Mouse (Mus musculus) heart, embryonic 12.5 days (tissue): ENCODE measurements around the gene Gm9887. TPM values are rescaled to one million over a fixed set of nuclear protein-coding genes. Genes with fewer than 3 reads are reported as not detected.
"Not testable (repeated sequence)": the region's sequence is repeated elsewhere in the genome, so short reads cannot be mapped to it uniquely, and the experiment has no call there.

ENCODE experiments used
- ATAC-seq: fragments of 200-750 bp; cut with Nextera tagmentation; 2 replicates; pipeline ENCODE4 v1.8.0; 2017; ENCODE audit warnings: moderate TSS enrichment, moderate library complexity; ENCODE audit not compliant: insufficient number of reproducible peaks, low FRiP score
- H3K27ac ChIP-seq: fragments of 300-500 bp; sonication (generic); 2 replicates; pipeline ENCODE4 v1.5.1; 2016; ENCODE audit warnings: mild to moderate bottlenecking, moderate library complexity; ENCODE audit not compliant: poor library complexity, severe bottlenecking
- H3K27me3 ChIP-seq: fragments of 300-500 bp; sonication (generic); replicated peaks from 2 replicates; pipeline ENCODE4 v1.6.1; 2016; ENCODE audit warnings: mild to moderate bottlenecking, moderate library complexity
- H3K36me3 ChIP-seq: fragments of 300-500 bp; sonication (generic); 2 replicates; pipeline ENCODE4 v1.6.1; 2016; ENCODE audit warnings: mild to moderate bottlenecking, moderate library complexity
- H3K4me1 ChIP-seq: fragments of 300-500 bp; sonication (generic); replicated peaks from 2 replicates; pipeline ENCODE4 v1.6.1; 2016; ENCODE audit warnings: mild to moderate bottlenecking
- H3K4me2 ChIP-seq: fragments of 300-500 bp; sonication (generic); 2 replicates; pipeline ENCODE4 v1.6.1; 2016; ENCODE audit warnings: mild to moderate bottlenecking, moderate library complexity
- H3K4me3 ChIP-seq: fragments of 300-500 bp; sonication (generic); 2 replicates; pipeline ENCODE4 v1.5.1; 2016; ENCODE audit warnings: mild to moderate bottlenecking
- H3K9ac ChIP-seq: fragments of 300-500 bp; sonication (generic); 2 replicates; pipeline ENCODE4 v1.6.1; 2016; ENCODE audit warnings: mild to moderate bottlenecking, moderate library complexity
- H3K9me3 ChIP-seq: fragments of 300-500 bp; sonication (generic); replicated peaks from 2 replicates; pipeline ENCODE4 v1.6.1; 2016; ENCODE audit warnings: mild to moderate bottlenecking, moderate library complexity
- WGBS: fragments of 180-500 bp; shearing (Covaris S2); methylation state at CpG from one replicate; pipeline ENCODE4 v1.1.7; 2016; 5-methylcytosine and 5-hydroxymethylcytosine counted together
- polyA plus RNA-seq: library from polyadenylated mRNA; unstranded; fragments of >200 nt; fragmentation: Nextera tagmentation; extraction: Ambion mirVana; gene quantifications from 2 replicates; pipeline ENCODE4 v1.2.1, GENCODE M21; 2016

The Gm9887 gene
- polyA plus RNA-seq, 1 experiment from 2014 or later = 2.4 TPM

DNA sequence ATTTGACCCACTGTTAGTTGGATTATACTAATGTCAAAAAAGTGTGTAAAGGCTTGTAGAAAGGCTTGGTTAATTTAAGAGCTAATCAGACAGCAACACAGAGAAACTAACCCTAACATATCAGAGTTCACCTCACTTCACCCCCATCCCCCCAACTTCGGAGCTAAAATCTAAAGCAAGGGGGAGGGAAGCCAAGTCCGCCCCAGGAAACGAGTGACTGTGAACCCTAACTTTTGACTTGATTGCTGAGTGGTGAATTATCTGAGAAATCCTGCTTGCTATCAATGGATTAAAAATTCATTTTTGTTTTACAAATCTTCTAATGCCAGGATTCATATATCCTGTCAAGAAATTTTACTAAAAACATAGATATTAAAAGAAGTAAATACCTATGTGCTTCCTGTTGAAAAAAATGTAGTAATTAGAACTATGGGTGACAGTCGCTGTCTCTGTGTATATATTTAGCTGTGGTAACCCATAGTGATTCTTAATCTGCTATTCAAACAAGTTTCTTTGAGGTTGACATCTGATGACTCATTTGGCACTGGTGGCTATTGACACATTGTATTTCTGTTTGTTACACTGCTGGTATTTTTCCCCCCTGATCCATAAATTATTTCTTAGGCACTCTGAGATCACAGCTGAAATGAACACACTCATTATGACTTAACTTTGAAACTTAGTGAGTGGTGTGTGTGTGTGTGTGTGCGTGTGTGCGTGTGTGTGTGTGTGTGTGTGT, 13.5 kb upstream of the Gm9887 start:
- Histone ChIP-seq H3K4me1 (peaks cover 9% of the 10 kb centered on the region), H3K27ac (no peak overlapping the region), H3K9me3 (no peaks in the 10 kb centered on the region), H3K27me3 (no peaks in the 10 kb centered on the region), H3K4me2 (no peak overlapping the region), H3K9ac (no peak overlapping the region), H3K4me3 (no peak overlapping the region), H3K36me3 (no peaks in the 10 kb centered on the region)
- WGBS = 67% methylated on average over 6 of the region's 6 CpGs
- no peak for ATAC-seq

DNA sequence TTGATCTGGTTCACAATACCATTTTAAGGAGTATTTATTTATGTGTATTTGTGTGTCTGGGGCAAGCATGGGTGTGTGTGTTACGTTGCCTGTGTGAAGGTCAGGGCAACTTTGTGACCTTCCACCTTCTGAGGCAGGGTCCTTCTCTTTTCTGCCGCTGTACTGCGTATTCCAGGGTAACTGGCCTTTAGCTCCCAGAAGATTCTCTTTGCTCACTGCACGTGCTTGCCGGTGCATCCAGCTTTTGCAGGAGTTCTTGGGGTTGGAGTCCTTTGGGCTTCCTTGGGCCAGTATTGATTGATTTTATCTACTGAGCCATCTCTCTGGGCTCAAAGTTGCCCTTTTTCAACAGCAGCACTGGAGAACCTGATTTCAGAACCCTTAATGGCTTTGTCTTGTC, 12.3 kb upstream of the Gm9887 start:
- H3K4me3 ChIP-seq = no peak overlapping the region
- no peaks in the 10 kb centered on the region for H3K36me3 ChIP-seq
- no peak overlapping the region for H3K9ac ChIP-seq
- H3K9me3 ChIP-seq = no peaks in the 10 kb centered on the region
- no peaks in the 10 kb centered on the region for H3K27me3 ChIP-seq
- H3K4me2 ChIP-seq = no peak overlapping the region
- 93% methylated on average over 5 of the region's 5 CpGs for WGBS
- H3K4me1 ChIP-seq = peaks cover 9% of the 10 kb centered on the region
- H3K27ac ChIP-seq = no peak overlapping the region
- no peak for ATAC-seq

DNA sequence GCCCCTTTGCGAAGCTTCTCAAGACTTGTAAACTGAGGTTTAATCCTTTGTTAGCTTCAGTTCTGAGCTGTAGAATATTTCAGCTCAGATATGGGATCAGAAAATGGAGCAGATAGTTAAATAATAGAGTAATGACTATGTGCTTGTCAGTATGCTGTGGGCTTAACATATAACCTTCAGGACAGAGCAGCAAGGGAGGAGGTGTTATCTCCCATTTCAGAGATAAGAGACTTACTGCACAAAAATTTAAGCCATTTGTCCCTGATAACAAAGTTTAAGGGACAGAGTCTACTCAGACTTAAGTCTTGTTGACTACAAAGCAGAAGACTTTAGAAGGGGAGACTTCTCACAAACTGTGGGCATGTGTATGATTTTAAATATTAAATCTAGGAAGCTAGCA, 10.6 kb upstream of the Gm9887 start:
- H3K4me1 ChIP-seq = peaks cover 13% of the 10 kb centered on the region
- no peak for ATAC-seq
- 0 out of 2 replicates have a peak overlapping the region, but pooled peaks have one; percentile 26 for H3K27ac ChIP-seq
- no peaks in the 10 kb centered on the region for H3K9me3 ChIP-seq
- no peak overlapping the region for H3K4me3 ChIP-seq
- H3K4me2 ChIP-seq = no peak overlapping the region
- H3K36me3 ChIP-seq = no peaks in the 10 kb centered on the region
- WGBS = 74% methylated on average over 1 of the region's 1 CpGs
- no peak overlapping the region for H3K9ac ChIP-seq
- H3K27me3 ChIP-seq = no peaks in the 10 kb centered on the region

DNA sequence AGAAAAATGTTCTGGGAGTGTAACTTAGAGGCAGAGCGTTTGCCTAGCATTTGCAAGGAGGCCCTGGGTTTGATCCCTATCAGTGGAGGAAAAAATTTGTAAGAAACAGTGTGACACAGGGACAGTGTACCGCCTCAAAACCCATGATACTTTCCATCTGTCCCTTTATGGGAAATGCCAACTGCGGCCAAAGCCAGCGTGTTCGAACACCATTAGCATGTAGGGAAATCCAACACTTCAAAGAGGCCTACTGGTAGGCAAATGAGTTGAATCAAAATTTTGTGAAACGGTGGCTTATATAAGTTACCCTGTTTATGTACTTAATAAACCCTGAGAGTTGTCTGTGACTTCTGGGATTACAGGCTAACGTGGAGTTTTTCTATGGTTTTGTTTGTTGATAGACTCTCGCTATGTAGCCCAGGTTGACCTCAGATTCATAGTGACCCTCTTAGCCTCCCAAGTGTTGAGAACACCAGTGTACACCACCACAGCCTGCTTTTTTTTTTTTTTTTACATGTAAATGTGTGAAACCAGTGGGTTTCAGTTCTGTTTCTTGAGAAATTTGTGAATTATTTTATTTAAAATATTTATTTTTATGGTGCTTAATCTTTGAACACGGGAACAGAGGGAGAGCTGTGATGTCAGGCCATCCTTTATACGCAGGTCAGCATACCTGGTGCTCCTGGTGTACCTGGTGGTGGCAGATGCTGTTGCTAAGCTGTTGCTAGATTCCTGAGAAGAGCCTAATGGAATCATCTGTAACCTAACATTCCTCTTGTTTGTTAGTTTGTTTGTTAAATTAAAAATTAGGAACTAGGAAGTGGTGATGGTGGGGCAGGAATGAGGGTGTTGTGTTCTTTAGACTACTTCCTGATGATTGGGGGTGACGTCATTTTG, 6.5 kb upstream of the Gm9887 start:
- peaks cover 24% of the 10 kb centered on the region for H3K4me1 ChIP-seq
- H3K27me3 ChIP-seq = no peaks in the 10 kb centered on the region
- H3K9me3 ChIP-seq = no peaks in the 10 kb centered on the region
- H3K4me2 ChIP-seq = no peak overlapping the region
- H3K4me3 ChIP-seq = no peak overlapping the region
- H3K36me3 ChIP-seq = 0 out of 2 replicates have a peak, but pooled peaks cover 4% of the 10 kb centered on the region
- H3K9ac ChIP-seq = 0 out of 2 replicates have a peak overlapping the region, but pooled peaks have one; percentile 0
- H3K27ac ChIP-seq = peak overlapping the region; percentile 3; the same call in 1 of the 2 replicates
- 82% methylated on average over 11 of the region's 11 CpGs for WGBS
- ATAC-seq = no peak

DNA sequence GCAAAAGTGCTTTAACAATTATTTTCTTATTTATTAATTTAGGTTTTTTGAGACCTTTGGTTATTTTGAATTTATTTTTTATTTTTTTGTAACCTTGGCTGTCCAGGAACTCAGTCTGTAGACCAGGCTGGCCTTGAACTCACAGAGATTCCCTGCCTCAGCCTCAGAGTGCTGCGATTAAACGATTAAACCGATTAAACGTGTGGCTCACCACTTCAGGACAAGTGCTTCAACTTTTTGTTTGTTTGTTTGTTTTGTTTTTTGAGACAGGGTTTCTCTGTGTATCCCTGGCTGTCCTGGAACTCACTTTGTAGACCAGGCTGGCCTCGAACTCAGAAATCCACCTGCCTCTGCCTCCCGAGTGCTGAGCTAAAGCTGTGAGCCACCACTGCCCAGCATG, 5.4 kb upstream of the Gm9887 start:
- H3K36me3 ChIP-seq = peaks cover 11% of the 10 kb centered on the region; the same call in 1 of the 2 replicates
- H3K27me3 ChIP-seq, H3K9ac ChIP-seq, ATAC-seq, H3K4me3 ChIP-seq, H3K4me2 ChIP-seq, H3K9me3 ChIP-seq, H3K27ac ChIP-seq: not testable (repeated sequence)
- peaks cover 18% of the 10 kb centered on the region for H3K4me1 ChIP-seq
- 96% methylated on average over 6 of the region's 6 CpGs for WGBS

DNA sequence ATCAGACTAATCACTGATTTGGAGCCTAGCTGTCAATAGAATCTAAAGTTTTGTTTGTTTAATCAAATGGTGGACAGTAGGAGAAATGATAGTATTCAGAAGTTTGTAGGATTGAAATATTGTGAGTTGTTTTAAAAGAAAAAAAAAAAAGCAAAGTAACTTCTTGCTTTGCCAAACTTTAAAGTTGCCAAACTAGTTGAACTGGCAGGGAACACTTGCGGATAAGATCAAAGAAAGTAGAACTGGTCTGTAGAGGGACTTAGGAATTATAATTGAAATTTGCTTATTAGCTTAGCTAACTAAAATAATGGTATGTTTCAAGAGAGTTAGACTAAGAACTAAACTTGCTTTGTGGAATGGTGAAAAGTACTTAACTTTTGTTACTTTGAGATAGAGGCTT, 4.9 kb upstream of the Gm9887 start:
- WGBS = 98% methylated on average over 1 of the region's 1 CpGs

DNA sequence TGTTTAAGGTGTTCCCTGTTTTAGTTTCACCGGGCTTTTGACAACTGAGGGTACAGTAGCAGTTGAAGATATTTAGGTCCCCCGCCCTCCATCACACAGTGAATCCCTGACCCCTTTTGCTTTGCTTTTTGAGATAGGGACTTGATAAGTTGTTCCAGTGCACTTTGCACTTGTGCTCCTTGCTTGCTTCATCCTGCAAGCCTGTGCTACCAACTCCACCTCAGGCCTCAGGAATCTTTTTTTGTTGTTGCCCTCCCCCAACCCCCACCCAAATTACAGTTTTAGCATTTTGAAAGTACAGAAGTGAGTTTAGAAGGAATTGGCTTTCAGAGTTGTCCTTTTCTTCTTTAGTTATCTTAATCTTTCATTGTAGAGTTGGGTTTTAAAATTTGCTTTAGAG, 3.9 kb upstream of the Gm9887 start:
- Histone ChIP-seq H3K4me2 (0 out of 2 replicates have a peak overlapping the region, but pooled peaks have one; percentile 26), H3K4me3 (no peak overlapping the region), H3K9ac (no peak overlapping the region), H3K36me3 (peaks cover 11% of the 10 kb centered on the region; the same call in 1 of the 2 replicates), H3K9me3 (no peaks in the 10 kb centered on the region), H3K4me1 (peaks cover 17% of the 10 kb centered on the region), H3K27ac (no peak overlapping the region), H3K27me3 (no peaks in the 10 kb centered on the region)
- 62% methylated on average over 2 of the region's 2 CpGs for WGBS
- ATAC-seq = no peak

More for the DNA sequence above, 4.9 kb upstream of the Gm9887 start:
- Histone ChIP-seq H3K4me1 (peaks cover 17% of the 10 kb centered on the region), H3K27ac (no peak overlapping the region), H3K4me3 (no peak overlapping the region), H3K4me2 (no peak overlapping the region), H3K9me3 (no peaks in the 10 kb centered on the region), H3K36me3 (peaks cover 11% of the 10 kb centered on the region; the same call in 1 of the 2 replicates), H3K27me3 (no peaks in the 10 kb centered on the region), H3K9ac (no peak overlapping the region)
- ATAC-seq = no peak

DNA sequence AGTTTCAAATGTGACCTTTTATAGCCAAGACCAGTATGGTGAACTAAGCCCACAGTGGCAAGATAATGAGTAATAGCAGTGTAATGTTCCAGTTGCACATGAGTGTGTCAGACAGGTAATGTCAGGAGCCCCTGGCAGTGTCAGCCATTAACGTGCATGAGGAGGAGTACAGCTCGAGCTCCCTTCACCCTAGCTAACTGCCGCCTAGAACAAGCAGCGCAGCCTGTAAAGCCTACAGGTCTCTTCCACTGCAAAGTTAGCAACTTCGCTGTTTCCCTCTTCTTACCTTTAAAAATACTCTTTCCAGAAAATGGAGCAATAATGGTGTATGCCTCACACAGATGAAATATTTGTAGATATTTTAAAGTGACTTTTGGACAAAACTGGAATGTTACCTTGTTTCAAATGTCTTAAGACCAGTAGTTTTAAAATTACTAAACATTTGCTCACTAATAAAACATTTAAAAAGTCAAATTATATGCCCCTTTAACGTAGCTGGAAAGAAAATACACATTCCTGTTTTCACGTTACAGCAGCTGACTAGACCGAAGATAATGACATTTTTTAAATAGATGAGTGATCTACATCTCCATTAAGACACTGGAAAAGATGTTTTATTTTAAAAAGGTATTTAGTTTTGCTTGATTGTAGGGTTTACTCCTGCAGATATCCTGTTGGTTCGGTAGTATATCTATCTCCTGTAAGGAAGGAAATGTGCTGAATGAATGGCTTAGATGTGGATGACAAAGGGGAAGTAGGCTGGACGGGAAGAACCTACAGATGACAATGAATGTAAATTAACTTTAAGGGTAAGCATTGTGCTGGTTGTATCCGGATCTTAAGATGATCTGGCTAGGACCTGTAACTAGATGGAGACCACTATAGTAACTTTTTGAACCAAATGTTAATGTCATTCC, 1.9 kb upstream of the Gm9887 start:
- H3K27ac ChIP-seq = no peak overlapping the region

DNA sequence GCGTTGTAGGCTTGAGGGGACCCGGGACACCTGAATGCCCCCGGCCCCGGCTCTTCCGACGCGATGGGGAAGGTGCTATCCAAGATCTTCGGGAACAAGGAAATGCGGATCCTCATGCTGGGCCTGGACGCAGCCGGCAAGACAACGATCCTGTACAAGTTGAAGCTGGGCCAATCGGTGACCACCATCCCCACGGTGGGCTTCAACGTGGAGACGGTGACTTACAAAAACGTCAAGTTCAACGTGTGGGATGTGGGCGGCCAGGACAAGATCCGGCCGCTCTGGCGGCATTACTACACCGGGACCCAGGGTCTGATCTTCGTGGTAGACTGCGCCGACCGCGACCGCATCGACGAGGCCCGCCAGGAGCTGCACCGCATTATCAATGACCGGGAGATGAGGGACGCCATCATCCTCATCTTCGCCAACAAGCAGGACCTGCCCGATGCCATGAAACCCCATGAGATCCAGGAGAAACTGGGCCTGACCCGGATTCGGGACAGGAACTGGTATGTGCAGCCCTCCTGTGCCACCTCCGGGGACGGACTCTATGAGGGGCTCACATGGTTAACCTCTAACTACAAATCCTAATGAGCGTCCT, 573 bp upstream of the Gm9887 start:
- under 1% methylated on average over 42 of the region's 42 CpGs for WGBS
- no peak for ATAC-seq
- peak overlapping the region; percentile 100 for H3K9ac ChIP-seq
- H3K27ac ChIP-seq = peak overlapping the region; percentile 96
- H3K4me1 ChIP-seq = peaks cover 16% of the 10 kb centered on the region
- no peaks in the 10 kb centered on the region for H3K27me3 ChIP-seq
- peak overlapping the region; percentile 94 for H3K4me2 ChIP-seq
- H3K36me3 ChIP-seq = peaks cover 11% of the 10 kb centered on the region; the same call in 1 of the 2 replicates
- no peaks in the 10 kb centered on the region for H3K9me3 ChIP-seq
- peak overlapping the region; percentile 89 for H3K4me3 ChIP-seq

More for the DNA sequence above, 1.9 kb upstream of the Gm9887 start:
- WGBS = 35% methylated on average over 11 of the region's 11 CpGs
- no peaks in the 10 kb centered on the region for H3K9me3 ChIP-seq
- peak overlapping the region; percentile 89 for H3K4me3 ChIP-seq
- H3K9ac ChIP-seq = peak overlapping the region; percentile 100
- peak overlapping the region; percentile 94 for H3K4me2 ChIP-seq
- peaks cover 20% of the 10 kb centered on the region for H3K4me1 ChIP-seq
- peaks cover 11% of the 10 kb centered on the region; the same call in 1 of the 2 replicates for H3K36me3 ChIP-seq
- H3K27me3 ChIP-seq = no peaks in the 10 kb centered on the region
- no peak for ATAC-seq

DNA sequence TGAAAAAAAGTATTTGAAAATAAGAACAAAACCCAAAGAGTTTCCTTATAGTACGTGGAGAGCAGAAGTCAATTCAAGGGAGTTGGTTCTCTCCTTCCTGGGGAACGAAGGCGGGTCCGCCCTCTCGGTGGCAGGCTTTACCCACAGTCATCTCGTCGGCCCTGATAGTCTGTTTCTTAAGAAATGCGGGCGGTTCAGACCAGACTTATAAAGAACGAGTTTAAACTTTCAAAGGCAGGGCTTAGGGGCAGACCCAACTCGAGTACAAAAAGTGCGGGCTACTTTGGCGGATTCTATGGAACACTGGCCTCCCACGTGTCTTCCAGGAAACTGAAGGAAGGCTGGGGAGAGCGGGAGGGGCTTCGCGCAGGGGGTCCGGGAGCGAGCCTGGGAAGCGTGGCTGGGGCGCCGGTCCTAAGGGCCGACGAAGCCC, 821 bp downstream of the Gm9887 start:
- Histone ChIP-seq H3K27me3 (no peaks in the 10 kb centered on the region), H3K36me3 (peaks cover 11% of the 10 kb centered on the region; the same call in 1 of the 2 replicates), H3K4me1 (peaks cover 16% of the 10 kb centered on the region), H3K9ac (peak overlapping the region; percentile 100), H3K4me3 (peak overlapping the region; percentile 89), H3K27ac (peak overlapping the region; percentile 96), H3K4me2 (peak overlapping the region; percentile 94), H3K9me3 (no peaks in the 10 kb centered on the region)
- ATAC-seq = peak; percentile 79
- under 1% methylated on average over 24 of the region's 24 CpGs for WGBS
